ENCODE assay signal across 17 mouse cellular contexts in the genomic region with DNA sequence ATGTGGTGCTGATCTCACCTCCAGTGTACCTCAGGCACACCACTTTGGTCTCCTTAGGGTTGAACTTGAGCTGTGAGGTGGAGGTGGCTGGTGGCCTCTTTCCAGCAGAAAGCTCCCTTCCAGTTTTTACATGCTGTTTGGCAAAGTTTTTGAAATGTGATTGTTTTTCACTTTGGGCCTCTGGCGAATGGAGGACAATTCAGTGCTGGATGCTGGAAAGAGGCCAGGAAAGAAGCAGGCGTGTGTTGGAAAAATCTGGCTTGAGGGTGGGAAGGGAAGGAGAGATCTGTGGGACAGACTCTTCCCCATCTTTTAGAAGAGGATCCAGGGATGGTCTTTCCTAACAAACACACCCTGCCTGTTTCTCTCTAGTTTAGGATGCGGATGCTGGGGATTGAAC. TPM values are rescaled to one million over a fixed set of nuclear protein-coding genes. Genes with fewer than 3 reads are reported as not detected.
DNase-seq lines count a peak whose midpoint lies in the region; ATAC-seq lines count a peak whose summit lies in the region.
"Had no signal": no experiment of that assay in that cellular context is flagged by ENCODE, and none has a peak within 500 bp of the region (broad histone marks: within the 10 kb centered on the region; RNA-seq: fewer than 3 reads in every experiment).

No protein-coding gene starts in this region.

- peak; percentile 25 for DNase-seq in kidney, postnatal 14 days
- DNase-seq in kidney, adult 9 months, result no peak
- peak; percentile 65 for DNase-seq in embryonic facial prominence, embryonic 14.5 days (ENCODE audit: low spot score)
- no peak for DNase-seq in spleen, postnatal 36 days (ENCODE audit: low spot score in 2 of 2)
- no peak for DNase-seq in left cerebral cortex, postnatal 4 days
- DNase-seq: cerebellum, postnatal 10 days; layer of hippocampus, postnatal 36 days; right cerebral cortex, postnatal 25 days; thymus, postnatal 4 days had no signal

- H3K4me2 ChIP-seq in embryonic facial prominence, embryonic 14.5 days (ENCODE audit: low read depth, low read length), result no peak overlapping the region
- no peak overlapping the region for H3K4me2 ChIP-seq in heart, embryonic 13.5 days
- no peak overlapping the region for H3K4me2 ChIP-seq in limb, embryonic 15.5 days
- H3K4me2 ChIP-seq: forebrain, embryonic 13.5 days; liver, embryonic 11.5 days; stomach, embryonic 15.5 days had no signal

- peaks cover 13% of the 10 kb centered on the region; the same call in 1 of the 2 replicates for H3K4me1 ChIP-seq in embryonic facial prominence, embryonic 14.5 days (ENCODE audit: control insufficient read depth, insufficient read depth, low read length)
- H3K4me1 ChIP-seq in heart, embryonic 13.5 days, result peaks cover 21% of the 10 kb centered on the region
- peaks cover 12% of the 10 kb centered on the region for H3K4me1 ChIP-seq in limb, embryonic 15.5 days

- WGBS in embryonic facial prominence, embryonic 14.5 days, result 64% methylated on average over 3 of the region's 3 CpGs
- 61% methylated on average over 3 of the region's 3 CpGs for WGBS in heart, embryonic 13.5 days
- 51% methylated on average over 3 of the region's 3 CpGs for WGBS in limb, embryonic 15.5 days

- peak overlapping the region; percentile 58 for H3K27ac ChIP-seq in embryonic facial prominence, embryonic 14.5 days (replicated peaks; ENCODE audit: low read depth, low read length)
- peak overlapping the region; percentile 30 for H3K27ac ChIP-seq in heart, embryonic 13.5 days (replicated peaks)
- H3K27ac ChIP-seq in limb, embryonic 15.5 days, result peak overlapping the region; percentile 78; the same call in 1 of the 2 replicates
- H3K27ac ChIP-seq: forebrain, embryonic 13.5 days; stomach, embryonic 15.5 days had no signal

- no peak overlapping the region for H3K9ac ChIP-seq in embryonic facial prominence, embryonic 14.5 days (ENCODE audit: low read depth, low read length)
- H3K9ac ChIP-seq in heart, embryonic 13.5 days, result no peak overlapping the region
- no peak overlapping the region for H3K9ac ChIP-seq in limb, embryonic 15.5 days
- H3K9ac ChIP-seq: forebrain, embryonic 13.5 days; stomach, embryonic 15.5 days had no signal

- ATAC-seq in embryonic facial prominence, embryonic 14.5 days (ENCODE audit: low read depth), result no peak
- no peak for ATAC-seq in heart, embryonic 13.5 days (ENCODE audit: extremely low read depth, insufficient number of reproducible peaks, low FRiP score, low TSS enrichment)
- ATAC-seq in limb, embryonic 15.5 days (ENCODE audit: insufficient number of reproducible peaks, low FRiP score, low TSS enrichment, low read depth), result no peak
- ATAC-seq: forebrain, embryonic 13.5 days; Patski had no signal

- no peaks in the 10 kb centered on the region for H3K9me3 ChIP-seq in embryonic facial prominence, embryonic 14.5 days (ENCODE audit: control insufficient read depth, low read length)
- H3K9me3 ChIP-seq in heart, embryonic 13.5 days, result no peaks in the 10 kb centered on the region
- no peaks in the 10 kb centered on the region; the same call in 1 of the 2 replicates for H3K9me3 ChIP-seq in limb, embryonic 15.5 days
- H3K9me3 ChIP-seq: forebrain, embryonic 13.5 days; megakaryocyte, embryonic 14.5 days; stomach, embryonic 15.5 days had no signal

- no peaks in the 10 kb centered on the region for H3K36me3 ChIP-seq in embryonic facial prominence, embryonic 14.5 days (ENCODE audit: control insufficient read depth, insufficient read depth, low read length)
- H3K36me3 ChIP-seq in heart, embryonic 13.5 days, result no peaks in the 10 kb centered on the region
- no peaks in the 10 kb centered on the region for H3K36me3 ChIP-seq in limb, embryonic 15.5 days
- H3K36me3 ChIP-seq: stomach, embryonic 15.5 days had no signal

- intact Hi-C loops in left cerebral cortex, postnatal 4 days (cut with DNase I), result no loop called here

- H3K4me3 ChIP-seq in embryonic facial prominence, embryonic 14.5 days (ENCODE audit: low read depth, low read length), result no peak overlapping the region
- H3K4me3 ChIP-seq in heart, embryonic 13.5 days, result no peak overlapping the region
- no peak overlapping the region for H3K4me3 ChIP-seq in limb, embryonic 15.5 days
- H3K4me3 ChIP-seq: forebrain, embryonic 13.5 days; megakaryocyte, embryonic 14.5 days; stomach, embryonic 15.5 days had no signal

- H3K27me3 ChIP-seq in embryonic facial prominence, embryonic 14.5 days (replicated peaks; ENCODE audit: control insufficient read depth, insufficient read depth, low read length), result no peaks in the 10 kb centered on the region
- no peaks in the 10 kb centered on the region for H3K27me3 ChIP-seq in heart, embryonic 13.5 days (replicated peaks)
- H3K27me3 ChIP-seq in limb, embryonic 15.5 days, result no peaks in the 10 kb centered on the region
- H3K27me3 ChIP-seq: CH12.LX; forebrain, embryonic 13.5 days; megakaryocyte, embryonic 14.5 days; Patski; stomach, embryonic 15.5 days had no signal

RNA-seq across cellular contexts. Expression of a gene that starts 8.5 kb away (rescaled TPM):
- 77.8 and 112 TPM in 2 replicates for polyA plus RNA-seq in embryonic facial prominence, embryonic 14.5 days (2014; fragmentation: Nextera tagmentation; extraction: Ambion mirVana)
- 28.4 and 30.1 TPM in 2 replicates for polyA plus RNA-seq in heart, embryonic 13.5 days (2015; fragmentation: Nextera tagmentation; extraction: Ambion mirVana)
- polyA plus RNA-seq in limb, embryonic 15.5 days (2015; fragmentation: Nextera tagmentation; extraction: Ambion mirVana), result 114 and 119 TPM in 2 replicates
- 10 to 100 TPM; 37.3 to 41.5 TPM for total RNA-seq in left cerebral cortex, postnatal 4 days (2021)

RNA-seq across cellular contexts. Expression of a gene that starts 19.8 kb away (rescaled TPM):
- 42.7 and 42.8 TPM in 2 replicates for polyA plus RNA-seq in embryonic facial prominence, embryonic 14.5 days (2014; fragmentation: Nextera tagmentation; extraction: Ambion mirVana)
- polyA plus RNA-seq in heart, embryonic 13.5 days (2015; fragmentation: Nextera tagmentation; extraction: Ambion mirVana), result 45.2 and 51.1 TPM in 2 replicates
- polyA plus RNA-seq in limb, embryonic 15.5 days (2015; fragmentation: Nextera tagmentation; extraction: Ambion mirVana), result 78.5 and 84.8 TPM in 2 replicates
- total RNA-seq in left cerebral cortex, postnatal 4 days (2021), result 10 to 100 TPM; 41.8 to 45.6 TPM

RNA-seq across cellular contexts. Expression of a gene that starts 41.6 kb away (rescaled TPM):
- 17.9 and 19.7 TPM in 2 replicates for polyA plus RNA-seq in embryonic facial prominence, embryonic 14.5 days (2014; fragmentation: Nextera tagmentation; extraction: Ambion mirVana)
- polyA plus RNA-seq in heart, embryonic 13.5 days (2015; fragmentation: Nextera tagmentation; extraction: Ambion mirVana), result 5.7 and 5.9 TPM in 2 replicates
- polyA plus RNA-seq in limb, embryonic 15.5 days (2015; fragmentation: Nextera tagmentation; extraction: Ambion mirVana), result 14.6 and 16.5 TPM in 2 replicates
- 1 to 10 TPM; 2.5 to 2.7 TPM for total RNA-seq in left cerebral cortex, postnatal 4 days (2021)

Comparison
In these comparisons a context has a peak if more than half of its experiments do, and no peak if none do; other contexts are left out.
1. DNase-seq: peak in kidney, postnatal 14 days (single experiment) and embryonic facial prominence, embryonic 14.5 days (single experiment); none in kidney, adult 9 months (single experiment), spleen, postnatal 36 days (0 of 2) and left cerebral cortex, postnatal 4 days (single experiment).
2. Peak in every context shown above with its lines, with median percentiles within 50 percentile points of each other: H3K27ac ChIP-seq.